Comparison of ENCODE assay signal across 21 mouse cellular contexts in genomic region chr17:29708783-29709182, GRCm38 (mm10). TPM values are rescaled to one million over a fixed set of nuclear protein-coding genes. Genes with fewer than 3 reads are reported as not detected.
DNase-seq lines count a peak whose midpoint lies in the region; ATAC-seq and TF ChIP-seq lines count a peak whose summit lies in the region.
"Had no signal": no experiment of that assay in that cellular context is flagged by ENCODE, and none has a peak within 500 bp of the region (broad histone marks: within the 10 kb centered on the region; RNA-seq: fewer than 3 reads in every experiment).

No protein-coding gene starts in this region.

- DNase-seq in heart, embryonic 10.5 days (ENCODE audit: low spot score), result no peak
- DNase-seq in heart, postnatal 14 days, result no peak
- DNase-seq in midbrain, embryonic 14.5 days, result no peak
- no peak for DNase-seq in limb, embryonic 10.5 days (ENCODE audit: low spot score)
- DNase-seq in liver, postnatal 0 days, result no peak
- no peak for DNase-seq in thymus, postnatal 4 days
- DNase-seq: adrenal gland, postnatal 25 days; B cell, adult 2 months; cerebellum, adult 8-10 months; heart, adult 2 months; kidney, postnatal 10 days; thymus, postnatal 14 days had no signal

- H3K9ac ChIP-seq in midbrain, embryonic 13.5 days (replicated peaks), result 0 out of 2 replicates have a peak overlapping the region, but pooled peaks have one; percentile 28
- H3K9ac ChIP-seq in midbrain, embryonic 14.5 days (replicated peaks; ENCODE audit: low read length), result no peak overlapping the region
- H3K9ac ChIP-seq in liver, postnatal 0 days (replicated peaks), result peak overlapping the region; percentile 16; the same call in 1 of the 2 replicates
- H3K9ac ChIP-seq in intestine, embryonic 16.5 days (ENCODE audit: low read depth, low read length), result no peak overlapping the region
- H3K9ac ChIP-seq: limb, embryonic 12.5 days had no signal

- TF ChIP-seq CTCF in liver, postnatal 0 days (IDR thresholded peaks at IDR 0.05; ENCODE audit: low read depth), result no peak

- H3K27ac ChIP-seq in heart, embryonic 10.5 days, result 0 out of 2 replicates have a peak overlapping the region, but pooled peaks have one; percentile 49
- peak overlapping the region; percentile 6 for H3K27ac ChIP-seq in midbrain, embryonic 13.5 days
- no peak overlapping the region for H3K27ac ChIP-seq in midbrain, embryonic 14.5 days (replicated peaks; ENCODE audit: low read depth, low read length)
- 0 out of 2 replicates have a peak overlapping the region, but pooled peaks have one; percentile 14 for H3K27ac ChIP-seq in limb, embryonic 10.5 days
- no peak overlapping the region for H3K27ac ChIP-seq in liver, postnatal 0 days (ENCODE audit: low read depth)
- H3K27ac ChIP-seq in intestine, embryonic 16.5 days (ENCODE audit: low read length), result no peak overlapping the region
- H3K27ac ChIP-seq: heart, adult 2 months; hindbrain, embryonic 13.5 days; left cerebral cortex, adult 2 months had no signal

- WGBS in heart, embryonic 10.5 days, result 54% methylated on average over 5 of the region's 5 CpGs
- 78% methylated on average over 5 of the region's 5 CpGs for WGBS in midbrain, embryonic 13.5 days
- 73% methylated on average over 5 of the region's 5 CpGs for WGBS in midbrain, embryonic 14.5 days
- WGBS in limb, embryonic 10.5 days, result 84% methylated on average over 5 of the region's 5 CpGs
- WGBS in liver, postnatal 0 days (ENCODE audit: insufficient replicate concordance), result 46% methylated on average over 5 of the region's 5 CpGs
- 78% methylated on average over 5 of the region's 5 CpGs for WGBS in intestine, embryonic 16.5 days

- H3K9me3 ChIP-seq in heart, embryonic 10.5 days, result no peaks in the 10 kb centered on the region
- H3K9me3 ChIP-seq in midbrain, embryonic 13.5 days, result no peaks in the 10 kb centered on the region
- H3K9me3 ChIP-seq in midbrain, embryonic 14.5 days (ENCODE audit: control insufficient read depth, low read length), result no peaks in the 10 kb centered on the region
- no peaks in the 10 kb centered on the region for H3K9me3 ChIP-seq in limb, embryonic 10.5 days (replicated peaks)
- no peaks in the 10 kb centered on the region for H3K9me3 ChIP-seq in liver, postnatal 0 days (ENCODE audit: low read length)
- no peaks in the 10 kb centered on the region for H3K9me3 ChIP-seq in intestine, embryonic 16.5 days (ENCODE audit: control insufficient read depth, low read length)
- H3K9me3 ChIP-seq: embryonic facial prominence, embryonic 13.5 days; hindbrain, embryonic 13.5 days; limb, embryonic 12.5 days had no signal

- intact Hi-C loops in heart, postnatal 14 days (cut with DNase I), result loop anchor here (5.0 kb wide), 1 partner anchor 54 kb away; no protein-coding TSS in a partner anchor

- no peak overlapping the region for H3K4me2 ChIP-seq in midbrain, embryonic 13.5 days (replicated peaks)
- no peak overlapping the region for H3K4me2 ChIP-seq in midbrain, embryonic 14.5 days (ENCODE audit: low read length)
- no peak overlapping the region for H3K4me2 ChIP-seq in liver, postnatal 0 days (ENCODE audit: low read depth, low read length)
- H3K4me2 ChIP-seq in intestine, embryonic 16.5 days (ENCODE audit: low read depth, low read length), result no peak overlapping the region
- H3K4me2 ChIP-seq: embryonic facial prominence, embryonic 13.5 days; hindbrain, embryonic 13.5 days; limb, embryonic 12.5 days had no signal

- peaks cover 70% of the 10 kb centered on the region for H3K4me1 ChIP-seq in heart, embryonic 10.5 days
- peaks cover 76% of the 10 kb centered on the region for H3K4me1 ChIP-seq in midbrain, embryonic 13.5 days (replicated peaks)
- H3K4me1 ChIP-seq in midbrain, embryonic 14.5 days (ENCODE audit: control insufficient read depth, insufficient read depth, low read length), result peaks cover 60% of the 10 kb centered on the region
- H3K4me1 ChIP-seq in limb, embryonic 10.5 days, result peaks cover 79% of the 10 kb centered on the region
- peaks cover 5% of the 10 kb centered on the region; the same call in 1 of the 2 replicates for H3K4me1 ChIP-seq in liver, postnatal 0 days (ENCODE audit: insufficient read depth)
- peaks cover 6% of the 10 kb centered on the region for H3K4me1 ChIP-seq in intestine, embryonic 16.5 days (ENCODE audit: control insufficient read depth, insufficient read depth, low read length)

- H3K27me3 ChIP-seq in heart, embryonic 10.5 days (ENCODE audit: insufficient read depth, poor library complexity, severe bottlenecking), result no peaks in the 10 kb centered on the region
- no peaks in the 10 kb centered on the region for H3K27me3 ChIP-seq in midbrain, embryonic 13.5 days
- no peaks in the 10 kb centered on the region for H3K27me3 ChIP-seq in midbrain, embryonic 14.5 days (ENCODE audit: control insufficient read depth, insufficient read depth, low read length)
- no peaks in the 10 kb centered on the region for H3K27me3 ChIP-seq in limb, embryonic 10.5 days (ENCODE audit: low read depth, poor library complexity, severe bottlenecking)
- no peaks in the 10 kb centered on the region for H3K27me3 ChIP-seq in liver, postnatal 0 days (ENCODE audit: insufficient read depth, low read length)
- H3K27me3 ChIP-seq in intestine, embryonic 16.5 days (replicated peaks; ENCODE audit: control insufficient read depth, insufficient read depth, low read length), result no peaks in the 10 kb centered on the region
- H3K27me3 ChIP-seq: embryonic facial prominence, embryonic 13.5 days; hindbrain, embryonic 13.5 days; limb, embryonic 12.5 days; Patski had no signal

- no peak overlapping the region for H3K4me3 ChIP-seq in heart, embryonic 10.5 days
- H3K4me3 ChIP-seq in midbrain, embryonic 13.5 days (replicated peaks), result no peak overlapping the region
- H3K4me3 ChIP-seq in midbrain, embryonic 14.5 days (replicated peaks; ENCODE audit: low read depth, low read length), result no peak overlapping the region
- H3K4me3 ChIP-seq in limb, embryonic 10.5 days, result no peak overlapping the region
- no peak overlapping the region for H3K4me3 ChIP-seq in liver, postnatal 0 days (ENCODE audit: low read depth, low read length)
- H3K4me3 ChIP-seq in intestine, embryonic 16.5 days (ENCODE audit: low read length), result no peak overlapping the region
- H3K4me3 ChIP-seq: embryonic facial prominence, embryonic 13.5 days; heart, adult 2 months; hindbrain, embryonic 13.5 days; left cerebral cortex, adult 2 months; limb, embryonic 12.5 days had no signal

- peaks cover 17% of the 10 kb centered on the region for H3K36me3 ChIP-seq in heart, embryonic 10.5 days
- peaks cover 5% of the 10 kb centered on the region; the same call in 1 of the 2 replicates for H3K36me3 ChIP-seq in midbrain, embryonic 13.5 days
- H3K36me3 ChIP-seq in midbrain, embryonic 14.5 days (ENCODE audit: control insufficient read depth, insufficient read depth, low read length), result peaks cover 7% of the 10 kb centered on the region; the same call in 1 of the 2 replicates
- peaks cover 13% of the 10 kb centered on the region for H3K36me3 ChIP-seq in limb, embryonic 10.5 days
- H3K36me3 ChIP-seq in liver, postnatal 0 days (replicated peaks; ENCODE audit: insufficient read depth, low read length), result peaks cover 7% of the 10 kb centered on the region
- no peaks in the 10 kb centered on the region for H3K36me3 ChIP-seq in intestine, embryonic 16.5 days (ENCODE audit: control insufficient read depth, insufficient read depth, low read length)

- no peak for ATAC-seq in midbrain, embryonic 13.5 days
- ATAC-seq in midbrain, embryonic 14.5 days (ENCODE audit: low FRiP score, low TSS enrichment), result no peak
- no peak for ATAC-seq in liver, postnatal 0 days
- no peak for ATAC-seq in intestine, embryonic 16.5 days
- ATAC-seq: activated CD4-positive, CD25-positive, alpha-beta regulatory T cell, adult 4 months; intestine, postnatal 0 days; Patski had no signal

- no peak for TF ChIP-seq EP300 in liver, postnatal 0 days (IDR thresholded peaks at IDR 0.05; ENCODE audit: low read depth)

RNA-seq across cellular contexts. Expression of gene Ccdc167, which starts 8.1 kb away (rescaled TPM):
- polyA plus RNA-seq in heart, embryonic 10.5 days (2016; fragmentation: Nextera tagmentation; extraction: Ambion mirVana), result 18.2 and 19.0 TPM in 2 replicates
- 10 to 100 TPM; 11.4 to 12.1 TPM for total RNA-seq in heart, postnatal 14 days (2021)
- 11.4 and 12.0 TPM in 2 replicates for polyA plus RNA-seq in midbrain, embryonic 13.5 days (2015; fragmentation: Nextera tagmentation; extraction: Ambion mirVana)
- polyA plus RNA-seq in midbrain, embryonic 14.5 days (2014; fragmentation: Nextera tagmentation; extraction: Ambion mirVana), result 11.3 and 11.4 TPM in 2 replicates
- polyA plus RNA-seq in limb, embryonic 10.5 days (2016; fragmentation: Nextera tagmentation; extraction: Ambion mirVana), result 16.2 and 21.4 TPM in 2 replicates
- polyA plus RNA-seq in liver, postnatal 0 days (2015; fragmentation: Nextera tagmentation; extraction: Ambion mirVana), result 4.2 and 4.6 TPM in 2 replicates
- polyA plus RNA-seq in intestine, embryonic 16.5 days (2015; fragmentation: Nextera tagmentation; extraction: Ambion mirVana), result 10.2 and 12.4 TPM in 2 replicates

RNA-seq across cellular contexts. Expression of gene Cmtr1, which starts 48.4 kb away (rescaled TPM):
- 119 and 122 TPM in 2 replicates for polyA plus RNA-seq in heart, embryonic 10.5 days (2016; fragmentation: Nextera tagmentation; extraction: Ambion mirVana)
- 10 to 100 TPM; 45.8 to 60.7 TPM for total RNA-seq in heart, postnatal 14 days (2021)
- 138 and 150 TPM in 2 replicates for polyA plus RNA-seq in midbrain, embryonic 13.5 days (2015; fragmentation: Nextera tagmentation; extraction: Ambion mirVana)
- polyA plus RNA-seq in midbrain, embryonic 14.5 days (2014; fragmentation: Nextera tagmentation; extraction: Ambion mirVana), result 103 and 136 TPM in 2 replicates
- polyA plus RNA-seq in limb, embryonic 10.5 days (2016; fragmentation: Nextera tagmentation; extraction: Ambion mirVana), result 124 and 134 TPM in 2 replicates
- 52.8 and 57.2 TPM in 2 replicates for polyA plus RNA-seq in liver, postnatal 0 days (2015; fragmentation: Nextera tagmentation; extraction: Ambion mirVana)
- 85.9 and 92.7 TPM in 2 replicates for polyA plus RNA-seq in intestine, embryonic 16.5 days (2015; fragmentation: Nextera tagmentation; extraction: Ambion mirVana)

Comparison
In these comparisons a context has a peak if more than half of its experiments do, and no peak if none do; other contexts are left out.
1. H3K27ac ChIP-seq: peak in heart, embryonic 10.5 days (single experiment), midbrain, embryonic 13.5 days (single experiment) and limb, embryonic 10.5 days (single experiment); none in midbrain, embryonic 14.5 days (single experiment), liver, postnatal 0 days (single experiment) and intestine, embryonic 16.5 days (single experiment).
2. H3K9ac ChIP-seq: peak in midbrain, embryonic 13.5 days (single experiment) and liver, postnatal 0 days (single experiment); none in midbrain, embryonic 14.5 days (single experiment) and intestine, embryonic 16.5 days (single experiment).